Mouse (Mus musculus) lung, postnatal 25 days (tissue): ENCODE measurements around the gene Npdc1.

Source experiments
- DNase-seq: peaks from one replicate; pipeline ENCODE4 v3.0.0; 2022; ENCODE audit warnings: low spot score

The Npdc1 gene

DNA sequence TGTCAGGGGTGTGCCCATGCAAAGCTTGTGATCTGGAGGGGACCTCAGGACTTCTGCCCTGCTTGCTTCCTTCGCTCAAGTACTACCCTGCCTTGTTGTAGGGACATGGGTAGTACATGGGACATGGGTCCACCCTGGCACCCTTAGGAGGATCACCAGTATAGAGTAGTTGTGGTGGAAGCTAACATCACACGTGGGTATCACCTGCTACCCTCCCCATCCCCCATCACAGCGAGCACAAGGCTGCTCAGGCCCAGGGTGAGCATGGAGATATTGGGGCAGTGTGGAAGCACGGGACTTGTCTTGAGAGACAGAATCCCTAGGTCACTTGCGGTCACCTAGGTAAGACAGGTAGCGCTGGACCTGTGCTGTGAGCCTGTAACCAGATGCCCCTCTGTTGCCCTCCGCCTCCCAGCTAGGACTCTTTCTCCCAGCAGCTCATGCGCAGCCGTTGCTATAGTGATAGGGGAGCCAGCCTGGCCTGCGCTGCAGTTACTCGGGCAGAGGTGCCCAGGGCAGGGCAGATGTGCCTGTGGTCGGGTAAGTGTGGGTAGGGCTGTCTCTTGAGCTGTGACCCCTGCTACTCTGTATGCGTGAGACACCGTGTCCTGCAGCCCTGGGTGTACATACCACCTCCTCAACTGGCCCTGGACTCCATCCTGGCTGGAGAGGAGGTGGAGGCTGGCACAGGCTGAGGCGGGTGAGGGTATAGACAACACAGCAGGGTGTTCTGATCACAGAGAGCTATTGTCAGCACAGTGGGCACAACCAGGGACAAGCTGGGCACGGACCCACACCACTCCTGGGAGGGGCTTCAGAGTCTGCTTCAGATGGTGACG is 31.5 kb downstream of the Npdc1 start:
- DNase-seq: no peak

DNA sequence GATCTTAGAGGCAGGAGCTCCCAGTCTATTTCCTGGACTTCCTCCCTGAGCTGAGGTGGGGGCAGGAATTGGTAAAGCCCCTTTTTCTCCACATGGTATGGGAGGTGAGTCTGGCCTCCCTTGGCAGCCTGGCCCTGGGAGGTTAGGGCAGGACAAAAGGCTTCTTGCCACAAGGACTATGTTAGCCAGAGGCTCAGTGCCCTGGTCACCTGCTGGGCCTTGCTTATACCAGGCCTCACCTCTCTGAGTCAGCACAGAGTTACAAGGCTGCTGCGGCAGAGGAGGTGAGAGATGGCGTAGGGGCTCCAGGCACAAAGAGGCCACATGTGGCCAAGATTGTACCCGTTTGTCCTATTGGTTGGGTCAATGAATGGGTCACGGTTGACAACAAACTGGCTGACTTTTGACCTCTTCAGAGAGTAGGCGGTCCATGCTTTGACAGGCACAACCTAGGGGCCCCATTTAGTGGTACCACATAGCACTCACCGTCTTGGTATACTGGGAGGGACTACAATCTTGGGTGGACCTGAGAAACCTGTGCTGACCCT is 32.2 kb downstream of the Npdc1 start:
- no peak for DNase-seq

DNA sequence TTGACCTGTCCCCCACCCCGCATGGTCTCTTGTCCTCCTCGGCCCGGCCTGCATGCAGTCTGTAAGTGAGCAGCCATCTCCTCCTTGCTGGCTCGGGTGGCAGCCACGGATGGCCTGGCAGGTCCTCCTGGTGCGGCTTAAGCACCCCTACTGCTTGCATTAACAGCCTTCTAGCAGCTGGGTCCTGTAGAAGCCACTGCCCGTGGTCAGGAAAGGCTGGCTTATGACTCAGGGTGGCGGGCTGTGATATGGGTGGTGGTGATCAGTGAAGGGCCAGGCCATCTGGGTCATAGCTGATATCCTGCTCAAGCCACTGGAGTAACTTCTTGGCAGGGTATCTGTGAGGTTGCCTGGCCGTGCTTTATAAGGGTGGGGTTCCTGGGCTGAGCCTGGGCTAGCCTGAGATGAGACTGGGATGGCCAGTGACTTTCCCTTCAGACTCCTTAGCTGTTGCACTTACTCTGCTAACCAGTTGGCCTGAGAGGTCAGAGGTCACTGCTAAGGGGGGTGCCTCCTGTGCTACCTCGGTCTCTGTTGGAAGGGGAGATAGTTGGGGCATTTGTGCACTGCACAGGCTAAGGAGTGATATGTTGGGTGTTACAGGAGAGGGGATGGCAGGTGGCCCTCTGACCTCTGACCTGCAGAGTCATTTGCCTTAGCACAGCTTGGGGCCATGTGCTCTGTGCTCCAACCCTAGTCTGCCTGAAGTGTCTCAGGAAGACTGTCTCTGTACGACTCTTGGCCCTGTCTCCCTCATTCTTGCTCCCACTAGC is 33.4 kb downstream of the Npdc1 start:
- DNase-seq: no peak

DNA sequence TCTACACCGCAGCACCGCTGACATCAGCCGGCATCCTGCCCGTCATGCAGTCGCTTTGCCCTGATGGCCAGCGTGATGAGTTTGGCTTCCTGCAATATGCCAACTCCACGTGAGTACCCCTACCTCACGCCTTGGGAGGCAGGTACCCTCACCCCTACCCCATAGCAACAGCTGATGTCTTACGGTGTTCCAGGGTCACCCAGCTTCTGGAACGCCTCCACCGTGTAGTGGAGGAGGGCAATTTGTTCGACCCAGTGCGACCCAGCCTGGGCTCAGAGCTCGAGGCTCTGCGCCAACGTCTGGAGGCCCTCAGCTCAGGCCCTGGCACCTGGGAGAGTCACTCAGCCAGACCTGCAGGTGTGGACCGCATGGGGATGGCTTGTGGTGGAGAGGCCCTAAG is 34.0 kb downstream of the Npdc1 start:
- DNase-seq: no peak

DNA sequence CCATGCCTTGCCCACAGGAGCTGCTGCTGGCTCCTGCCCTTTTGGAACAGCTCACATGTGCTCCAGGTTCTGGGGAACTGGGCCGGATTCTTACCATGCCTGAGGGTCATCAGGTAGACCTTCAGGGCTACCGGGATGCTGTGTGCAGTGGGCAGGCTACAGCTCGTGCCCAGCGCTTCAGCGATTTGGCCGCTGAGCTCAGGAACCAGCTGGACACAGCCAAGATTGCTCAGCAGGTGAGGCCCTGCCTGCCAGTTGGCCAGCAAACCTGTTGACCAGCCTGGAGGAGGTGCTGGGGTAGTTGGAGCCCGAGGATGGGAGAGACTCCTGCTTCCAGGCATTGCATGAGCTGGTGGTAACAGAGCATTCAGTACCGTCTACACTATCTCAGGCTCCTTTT is 35.1 kb downstream of the Npdc1 start:
- no peak for DNase-seq

DNA sequence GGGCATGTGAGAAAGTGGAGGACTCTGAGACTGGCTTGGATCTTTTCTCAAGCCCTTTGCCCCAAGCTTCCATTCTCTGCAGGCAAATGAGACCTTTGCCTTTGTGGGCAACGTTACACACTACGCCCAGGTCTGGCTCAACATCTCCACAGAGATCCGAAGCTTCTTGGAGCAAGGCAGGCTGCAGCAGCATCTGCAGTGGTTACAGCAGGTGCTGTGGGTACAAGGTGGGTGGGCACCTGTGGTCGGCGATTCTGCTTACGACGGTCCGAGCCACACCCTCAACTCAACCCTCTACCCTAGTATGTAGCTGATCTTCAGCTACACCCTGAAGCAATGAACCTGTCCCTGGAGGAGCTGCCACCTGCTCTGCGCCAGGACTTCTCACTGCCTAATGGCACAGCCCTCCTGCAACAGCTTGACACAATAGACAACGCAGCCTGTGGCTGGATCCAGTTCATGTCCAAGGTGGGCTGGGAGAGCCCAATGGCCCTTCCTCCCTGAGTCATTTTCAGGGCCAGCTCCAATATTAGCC is 37.2 kb downstream of the Npdc1 start:
- DNase-seq: no peak

DNA sequence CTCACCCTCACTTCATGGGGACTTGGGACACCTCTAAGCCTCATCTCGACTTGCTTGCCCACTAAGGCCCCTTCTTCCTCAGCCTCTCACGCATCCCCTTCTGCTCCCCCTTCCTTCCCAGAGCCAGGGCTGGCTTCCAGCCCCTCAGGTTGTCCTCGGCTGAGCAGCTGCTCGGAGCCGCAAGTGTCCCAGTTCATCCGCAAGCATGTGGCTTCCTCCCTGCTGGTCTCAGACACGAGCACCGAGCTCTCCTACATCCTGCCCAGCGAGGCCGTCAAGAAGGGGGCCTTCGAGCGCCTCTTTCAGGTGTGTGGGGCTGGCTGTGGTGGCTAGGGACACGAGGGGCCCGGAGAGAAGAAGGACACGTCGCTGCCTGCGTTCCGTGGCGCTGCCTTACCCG is 41.9 kb downstream of the Npdc1 start:
- no peak for DNase-seq

DNA sequence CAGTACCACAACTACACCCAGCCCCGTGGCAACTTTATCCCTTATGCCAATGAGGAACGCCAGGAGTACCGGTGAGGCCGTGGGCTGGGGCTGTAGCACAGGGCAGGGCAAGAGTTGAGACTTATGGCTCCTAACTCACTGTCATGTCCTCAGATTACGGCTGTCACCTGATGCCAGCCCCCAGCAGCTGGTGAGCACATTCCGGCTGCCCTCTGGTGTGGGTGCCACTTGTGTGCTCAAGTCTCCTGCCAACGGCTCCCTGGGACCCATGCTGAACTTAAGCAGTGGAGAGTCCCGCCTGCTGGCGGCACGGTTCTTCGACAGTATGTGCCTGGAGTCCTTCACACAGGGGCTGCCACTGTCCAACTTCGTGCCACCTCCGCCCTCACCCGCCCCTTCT is 43.5 kb downstream of the Npdc1 start:
- DNase-seq: no peak

DNA sequence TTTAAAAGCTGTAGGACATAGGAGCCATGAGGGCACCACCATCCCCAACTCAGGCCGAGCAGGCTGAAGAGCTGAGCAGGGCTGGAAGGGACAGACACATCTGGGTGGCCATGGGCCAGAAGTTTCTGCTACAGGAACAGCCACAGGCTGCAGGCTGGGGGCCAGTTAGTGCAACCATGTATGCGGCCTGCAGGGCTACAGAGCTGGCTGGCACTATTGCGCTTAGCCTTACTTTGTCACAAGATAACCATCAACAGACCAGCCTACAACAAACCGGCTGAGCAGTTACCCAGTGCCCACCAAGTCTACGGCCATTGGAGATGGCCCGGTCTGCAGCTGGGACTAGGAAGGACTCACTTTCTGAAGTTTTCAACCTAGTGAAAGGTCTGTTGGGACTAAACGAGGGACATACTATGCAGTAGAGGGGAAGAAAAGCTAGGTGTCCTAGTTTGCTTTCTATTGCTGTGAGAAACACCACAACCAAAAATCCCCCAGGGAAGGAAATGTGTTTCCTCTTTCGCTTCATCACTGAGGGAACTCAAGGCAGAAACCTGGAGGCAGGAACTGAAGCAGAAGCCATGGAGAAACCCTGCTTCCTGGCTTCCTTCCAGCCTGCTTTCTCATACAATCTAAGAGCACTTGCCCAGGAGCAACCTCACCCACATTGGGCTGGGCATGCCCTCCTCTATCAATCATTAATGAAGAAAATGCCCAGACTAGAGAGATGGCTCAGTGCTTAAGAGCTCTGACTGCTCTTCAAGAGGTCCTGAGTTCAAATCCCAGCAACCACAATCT is 51.9 kb downstream of the Npdc1 start:
- peak; percentile 31 for DNase-seq

DNA sequence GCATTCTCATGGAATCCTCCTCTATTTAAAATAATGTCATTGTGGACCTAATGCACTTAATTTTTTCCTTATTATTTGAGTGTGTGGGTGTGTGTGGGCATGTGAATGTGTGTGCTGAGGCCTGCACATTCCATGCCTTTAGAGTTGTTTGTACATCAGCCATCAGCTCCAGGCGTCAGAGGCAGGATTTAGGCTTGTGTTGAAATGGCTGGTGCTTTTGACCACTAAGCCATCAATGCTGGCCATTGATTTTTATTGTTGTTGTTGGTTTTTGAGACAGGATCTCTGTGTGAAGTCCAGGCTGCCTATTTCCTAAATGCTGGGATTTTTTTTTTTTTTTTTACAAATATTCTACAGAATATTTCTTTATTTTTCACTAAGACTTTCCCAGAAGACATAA is 53.8 kb downstream of the Npdc1 start:
- DNase-seq: no peak

DNA sequence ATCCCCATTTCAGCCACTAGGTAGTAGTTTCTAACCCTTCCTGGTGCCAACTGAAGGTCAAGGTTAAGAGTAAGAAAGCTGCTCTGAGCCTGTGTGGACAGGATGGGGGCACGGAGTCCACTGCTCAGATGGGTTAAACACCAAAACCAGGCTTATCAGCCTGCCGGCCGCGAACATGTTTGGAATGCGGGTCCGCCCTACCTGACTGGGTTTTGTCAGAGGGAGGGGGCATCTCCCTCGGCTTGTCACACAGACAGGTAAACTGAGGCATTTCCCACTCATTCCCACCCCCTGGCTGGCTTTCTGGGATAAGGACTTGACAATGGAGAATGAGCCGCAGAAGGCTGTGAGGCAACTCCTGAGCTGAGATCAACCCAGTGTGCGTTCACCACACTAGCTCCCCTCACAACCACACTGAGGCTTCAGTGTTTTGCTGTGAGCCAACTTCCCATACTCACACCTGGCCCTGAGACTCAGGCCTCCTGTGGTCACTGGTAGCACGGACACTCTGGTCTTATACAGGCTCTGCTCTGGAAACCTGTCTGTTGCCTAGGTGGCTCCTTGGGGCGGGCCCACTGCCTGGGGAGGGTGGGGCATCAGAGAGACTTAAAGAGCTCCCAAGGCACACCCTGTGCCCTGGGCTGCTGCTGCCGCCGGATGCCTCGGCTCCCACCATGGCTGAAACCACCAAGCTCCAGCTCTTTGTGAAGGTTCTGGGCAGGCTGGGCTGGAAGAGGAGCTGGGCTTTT is 57.2 kb downstream of the Npdc1 start, which contains the start of gene Clic3:
Clic3 (plus strand) TSS at position 634 of the 749 bp plus-strand sequence.
- DNase-seq: peak; percentile 85

DNA sequence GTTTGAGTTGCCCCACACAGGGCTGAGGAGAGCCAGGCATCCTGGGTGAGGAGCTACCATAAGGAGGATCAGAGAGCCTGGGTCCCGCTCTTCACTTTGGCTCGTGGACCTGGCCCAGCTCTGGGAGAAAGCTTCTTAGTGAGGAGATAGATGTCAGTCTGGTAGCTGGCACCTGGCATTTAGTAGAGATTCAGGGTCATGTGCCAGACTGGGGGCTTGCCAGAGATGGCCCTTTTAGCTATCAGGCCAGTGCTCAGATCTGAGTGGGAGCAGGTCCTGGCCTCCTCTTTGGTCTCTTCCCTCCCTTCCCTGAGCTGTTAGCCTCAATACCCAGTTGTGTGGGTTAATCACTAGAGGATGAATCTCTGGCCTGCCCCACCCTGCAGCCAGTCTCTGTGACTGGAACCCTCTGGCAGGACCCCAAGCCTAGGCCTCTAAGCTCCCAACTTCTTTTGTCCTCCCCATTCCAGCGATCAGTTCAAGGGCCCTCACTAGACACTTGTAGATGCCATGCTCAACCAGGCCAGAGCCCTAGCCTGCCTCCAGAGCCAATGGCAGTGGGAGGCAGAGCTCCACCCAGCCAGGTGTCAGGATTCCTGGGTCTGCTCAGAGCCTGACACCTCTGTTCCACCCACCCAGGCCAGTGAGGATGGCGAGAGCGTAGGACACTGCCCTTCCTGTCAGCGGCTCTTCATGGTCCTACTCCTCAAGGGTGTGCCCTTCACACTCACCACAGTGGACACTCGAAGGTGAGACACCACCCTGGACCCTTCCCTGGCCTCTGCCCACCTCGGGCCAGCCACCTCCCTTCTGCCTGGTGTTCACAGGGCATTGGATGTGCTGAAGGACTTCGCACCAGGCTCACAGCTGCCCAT is 58.1 kb downstream of the Npdc1 start:
- DNase-seq: peak; percentile 89

DNA sequence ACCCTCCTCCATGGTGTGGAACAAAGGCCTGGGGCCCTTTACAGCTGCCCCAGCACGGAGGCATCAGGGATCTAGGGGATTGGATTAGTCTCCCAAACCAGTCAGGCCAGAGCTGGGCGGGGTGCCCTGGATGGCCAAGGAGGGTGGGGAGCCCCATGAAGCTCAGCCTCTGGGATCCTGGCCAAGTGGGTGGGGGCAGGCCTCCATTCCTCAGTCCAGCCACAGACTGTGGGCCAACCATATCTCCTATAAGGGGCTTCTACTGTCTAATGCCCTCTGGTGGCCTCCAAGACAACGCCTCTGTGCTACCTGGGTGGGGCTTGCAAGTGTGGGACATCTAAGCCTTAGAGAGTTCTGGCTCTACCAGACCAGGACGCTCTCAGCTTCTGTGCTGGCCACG is 59.8 kb downstream of the Npdc1 start:
- peak; percentile 71 for DNase-seq
